Mouse (Mus musculus) intestine, embryonic 14.5 days (tissue): ENCODE results near the gene Eif1ad. TPM values are rescaled to one million over a fixed set of nuclear protein-coding genes. Genes with fewer than 3 reads are reported as not detected.
"Not testable (repeated sequence)": the region's sequence is repeated elsewhere in the genome, so short reads cannot be mapped to it uniquely, and the experiment has no call there.

ENCODE experiments used
- ATAC-seq: fragments of 200-750 bp; cut with Nextera tagmentation; replicated peaks from 2 replicates; pipeline ENCODE4 v1.8.0; 2017; ENCODE audit warnings: low read depth, moderate number of reproducible peaks, moderate TSS enrichment, moderate library complexity; ENCODE audit not compliant: low FRiP score, low TSS enrichment
- DNase-seq: peaks from one replicate; pipeline ENCODE4 v3.0.0-alpha.2; 2018; ENCODE audit warnings: low spot score
- H3K27ac ChIP-seq: fragments of 300-500 bp; sonication (generic); 2 replicates; pipeline ENCODE4 v1.5.1; 2014; ENCODE audit warnings: low read depth, mild to moderate bottlenecking, control low read depth
- H3K27me3 ChIP-seq: fragments of 300-500 bp; sonication (generic); replicated peaks from 2 replicates; pipeline ENCODE4 v1.6.1; 2014; ENCODE audit warnings: low read length, control low read depth; ENCODE audit not compliant: control insufficient read depth, insufficient read depth
- H3K36me3 ChIP-seq: fragments of 300-500 bp; sonication (generic); 2 replicates; pipeline ENCODE4 v1.6.1; 2014; ENCODE audit warnings: low read length, control low read depth; ENCODE audit not compliant: control insufficient read depth, insufficient read depth
- H3K4me1 ChIP-seq: fragments of 300-500 bp; sonication (generic); replicated peaks from 2 replicates; pipeline ENCODE4 v1.6.1; 2014; ENCODE audit warnings: low read length, control low read depth, mixed read lengths; ENCODE audit not compliant: control insufficient read depth, insufficient read depth
- H3K4me2 ChIP-seq: fragments of 300-500 bp; sonication (generic); 2 replicates; pipeline ENCODE4 v1.6.1; 2014; ENCODE audit warnings: low read length
- H3K4me3 ChIP-seq: fragments of 300-500 bp; sonication (generic); 2 replicates; pipeline ENCODE4 v1.5.1; 2014; ENCODE audit warnings: low read depth, low read length, control low read depth, mixed read lengths
- H3K9ac ChIP-seq: fragments of 300-500 bp; sonication (generic); 2 replicates; pipeline ENCODE4 v1.6.1; 2014; ENCODE audit warnings: mild to moderate bottlenecking, low read length
- H3K9me3 ChIP-seq: fragments of 300-500 bp; sonication (generic); 2 replicates; pipeline ENCODE4 v1.6.1; 2016; ENCODE audit warnings: low read length, control low read depth; ENCODE audit not compliant: control insufficient read depth
- WGBS: fragments of 180-500 bp; shearing (Covaris S2); extraction: QIAGEN DNeasy Blood & Tissue Kit; methylation state at CpG from one replicate; pipeline ENCODE4 v1.1.7; 2014; 5-methylcytosine and 5-hydroxymethylcytosine counted together
- polyA plus RNA-seq: library from polyadenylated mRNA; unstranded; fragments of >200 nt; fragmentation: Nextera tagmentation; extraction: Ambion mirVana; gene quantifications from 2 replicates; pipeline ENCODE4 v1.2.1, GENCODE M21; 2014

The Eif1ad gene
- polyA plus RNA-seq, 1 experiment from 2014 or later, result 55.4 TPM

GRCm38 (mm10) chr19:5406531-5407126 lies 40.1 kb downstream of the Eif1ad start:
- not testable (repeated sequence) for H3K27me3 ChIP-seq, H3K36me3 ChIP-seq, H3K4me1 ChIP-seq, H3K9me3 ChIP-seq
- DNase-seq (peak; percentile 85), ATAC-seq (peak; percentile 79)
- Histone ChIP-seq H3K9ac (peak overlapping the region; percentile 66), H3K4me3 (peak overlapping the region; percentile 60), H3K4me2 (peak overlapping the region; percentile 58), H3K27ac (peak overlapping the region; percentile 86)
- 6% methylated on average over 21 of the region's 25 CpGs for WGBS

DNA sequence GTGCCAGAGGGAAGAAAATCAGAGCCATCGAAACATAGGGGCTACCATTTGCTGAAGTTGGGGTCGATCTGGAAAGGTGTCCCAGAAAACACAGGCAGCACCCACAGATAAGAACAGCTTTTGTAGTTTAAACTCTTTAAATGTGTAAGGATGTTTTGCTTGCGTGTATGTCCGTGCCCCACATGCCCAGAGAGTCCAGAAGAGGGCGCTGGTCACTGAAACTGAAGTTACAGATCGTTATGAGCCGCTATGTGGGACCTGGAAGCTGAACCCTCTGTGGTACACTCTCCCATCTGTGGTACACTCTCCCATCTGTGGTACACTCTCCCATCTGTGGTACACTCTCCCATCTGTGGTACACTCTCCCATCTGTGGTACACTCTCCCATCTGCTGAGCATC lies 40.6 kb downstream of the Eif1ad start:
- ATAC-seq (peak; percentile 58), DNase-seq (peak; percentile 78)
- Histone ChIP-seq H3K9ac (peak overlapping the region; percentile 66), H3K27me3 (no peaks in the 10 kb centered on the region), H3K4me2 (peak overlapping the region; percentile 58), H3K36me3 (no peaks in the 10 kb centered on the region), H3K9me3 (no peaks in the 10 kb centered on the region), H3K4me3 (peak overlapping the region; percentile 60), H3K27ac (peak overlapping the region; percentile 86), H3K4me1 (0 out of 2 replicates have a peak, but pooled peaks cover 9% of the 10 kb centered on the region)
- whole genome bisulfite sequencing, result 13% methylated on average over 7 of the region's 7 CpGs

DNA sequence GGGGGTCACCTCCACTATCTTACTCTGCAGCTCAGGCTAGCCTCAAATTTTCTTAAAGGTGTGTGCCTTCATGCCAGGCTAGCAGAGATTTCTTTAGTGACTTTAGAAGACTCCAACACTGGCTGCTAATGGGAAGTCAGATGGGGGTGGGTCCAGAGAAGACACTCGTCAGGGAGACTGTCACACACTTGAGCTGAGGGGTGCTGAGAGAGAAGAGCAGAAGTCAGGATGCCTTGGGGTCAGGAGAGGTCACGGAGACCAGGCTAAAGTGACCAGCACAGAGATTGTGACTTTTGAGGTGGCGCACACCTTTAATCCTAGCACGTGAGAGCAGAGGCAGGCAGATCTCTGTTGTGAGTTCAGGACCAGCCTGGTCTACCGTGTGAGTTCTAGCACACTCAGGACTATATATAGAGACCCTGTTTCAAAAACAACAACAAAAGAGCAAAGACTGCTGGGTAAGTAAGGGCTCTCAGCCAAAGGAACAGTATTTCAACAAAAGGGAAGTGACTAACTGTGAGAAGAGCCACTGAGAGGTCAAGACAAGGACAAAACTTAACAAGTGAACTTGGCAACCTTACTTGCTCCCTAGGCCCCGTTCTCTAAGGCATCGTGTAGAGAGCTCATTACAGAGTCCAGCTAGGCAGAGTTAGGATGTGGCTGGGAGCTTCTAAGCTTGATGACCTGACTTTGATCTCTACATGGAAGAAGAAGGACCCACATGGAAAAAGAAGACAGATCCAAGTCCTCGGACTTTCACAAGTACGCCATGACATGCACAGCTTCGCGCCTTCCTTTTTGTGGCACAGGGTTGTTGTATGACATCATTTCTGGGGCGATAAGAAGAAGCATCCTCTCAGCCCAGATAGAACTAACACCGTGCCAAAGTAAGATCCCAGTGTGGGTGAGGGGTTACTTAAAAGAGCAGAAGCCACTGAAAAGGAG lies 41.8 kb downstream of the Eif1ad start:
- Histone ChIP-seq H3K4me2 (peak overlapping the region; percentile 58), H3K36me3 (no peaks in the 10 kb centered on the region), H3K27ac (no peak overlapping the region), H3K4me1 (0 out of 2 replicates have a peak, but pooled peaks cover 9% of the 10 kb centered on the region), H3K4me3 (no peak overlapping the region), H3K9me3 (no peaks in the 10 kb centered on the region), H3K27me3 (no peaks in the 10 kb centered on the region), H3K9ac (no peak overlapping the region)
- 89% methylated on average over 13 of the region's 13 CpGs for WGBS
- ATAC-seq, result no peak
- DNase-seq, result no peak

DNA sequence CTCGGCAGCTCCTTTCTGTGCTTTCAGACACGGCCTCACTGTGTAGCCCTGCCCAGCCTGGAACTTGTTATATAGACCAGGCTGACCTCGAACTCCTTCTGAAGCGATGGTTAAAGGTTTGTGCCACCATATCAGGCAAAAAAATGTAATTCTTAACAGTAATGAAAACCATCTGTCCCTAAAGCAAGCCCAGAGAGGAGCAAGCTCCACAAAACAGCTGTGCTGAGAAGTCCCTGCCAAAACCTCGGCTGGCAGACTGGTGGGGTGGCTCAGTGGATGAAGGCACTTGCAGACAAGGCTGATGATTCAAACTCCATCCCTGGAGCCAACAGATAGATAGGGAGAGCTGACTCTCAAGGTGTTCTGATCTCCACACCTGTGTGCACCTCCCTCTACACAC lies 42.5 kb downstream of the Eif1ad start:
- 76% methylated on average over 5 of the region's 5 CpGs for WGBS
- Histone ChIP-seq H3K4me2 (no peak overlapping the region), H3K36me3 (no peaks in the 10 kb centered on the region), H3K27me3 (no peaks in the 10 kb centered on the region), H3K27ac (no peak overlapping the region), H3K9ac (no peak overlapping the region), H3K4me3 (no peak overlapping the region), H3K9me3 (no peaks in the 10 kb centered on the region), H3K4me1 (0 out of 2 replicates have a peak, but pooled peaks cover 9% of the 10 kb centered on the region)
- DNase-seq (no peak), ATAC-seq (no peak)

GRCm38 (mm10) chr19:5410641-5411040 lies 44.1 kb downstream of the Eif1ad start:
- H3K9me3 ChIP-seq, result no peaks in the 10 kb centered on the region
- no peak for ATAC-seq
- no peak for DNase-seq
- no peak overlapping the region for H3K4me2 ChIP-seq
- H3K9ac ChIP-seq, result no peak overlapping the region
- H3K36me3 ChIP-seq, result no peaks in the 10 kb centered on the region
- 90% methylated on average over 5 of the region's 5 CpGs for WGBS
- 0 out of 2 replicates have a peak, but pooled peaks cover 9% of the 10 kb centered on the region for H3K4me1 ChIP-seq
- no peak overlapping the region for H3K27ac ChIP-seq
- no peaks in the 10 kb centered on the region for H3K27me3 ChIP-seq
- H3K4me3 ChIP-seq, result no peak overlapping the region

GRCm38 (mm10) chr19:5411961-5412360 lies 45.4 kb downstream of the Eif1ad start:
- Histone ChIP-seq H3K4me3 (no peak overlapping the region), H3K9ac (no peak overlapping the region), H3K4me2 (no peak overlapping the region), H3K36me3 (no peaks in the 10 kb centered on the region), H3K4me1 (0 out of 2 replicates have a peak, but pooled peaks cover 9% of the 10 kb centered on the region), H3K27ac (no peak overlapping the region), H3K27me3 (no peaks in the 10 kb centered on the region), H3K9me3 (no peaks in the 10 kb centered on the region)
- WGBS, result 67% methylated on average over 5 of the region's 5 CpGs
- ATAC-seq, result no peak
- no peak for DNase-seq

DNA sequence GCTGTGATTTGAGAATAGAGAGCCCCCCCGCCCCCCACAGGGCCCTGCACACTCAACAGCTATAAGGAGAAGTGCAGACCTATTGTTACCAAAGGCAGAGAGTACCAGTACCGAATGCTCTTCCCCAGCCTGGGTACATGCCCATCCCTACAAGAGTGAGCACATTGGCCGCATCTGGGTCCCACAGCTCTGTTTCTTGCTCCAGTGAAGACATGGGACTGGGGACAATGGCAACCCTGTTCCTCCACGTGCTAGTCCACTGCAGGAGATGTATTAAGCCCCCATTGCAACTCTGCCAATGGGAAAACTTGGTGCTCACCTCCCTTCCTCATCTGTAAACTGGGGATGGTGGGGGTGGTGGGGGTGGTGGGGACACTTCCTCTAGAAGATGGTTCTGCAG lies 47.3 kb downstream of the Eif1ad start:
- Histone ChIP-seq H3K36me3 (no peaks in the 10 kb centered on the region), H3K9ac (no peak overlapping the region), H3K4me1 (no peaks in the 10 kb centered on the region), H3K27me3 (no peaks in the 10 kb centered on the region), H3K9me3 (no peaks in the 10 kb centered on the region), H3K4me3 (no peak overlapping the region), H3K27ac (no peak overlapping the region), H3K4me2 (no peak overlapping the region)
- ATAC-seq (no peak), DNase-seq (no peak)
- whole genome bisulfite sequencing, result 74% methylated on average over 4 of the region's 4 CpGs

- H3K27me3 ChIP-seq, result no peaks in the 10 kb centered on the region
Measured at GRCm38 (mm10) chr19:5414534-5414957, 48.0 kb downstream of the Eif1ad start.

More at GRCm38 (mm10) chr19:5414534-5414957, 48.0 kb downstream of the Eif1ad start:
- Histone ChIP-seq H3K27ac (no peak overlapping the region), H3K4me3 (no peak overlapping the region), H3K4me2 (no peak overlapping the region), H3K9me3 (no peaks in the 10 kb centered on the region), H3K9ac (no peak overlapping the region), H3K36me3 (no peaks in the 10 kb centered on the region), H3K4me1 (no peaks in the 10 kb centered on the region)
- WGBS, result 68% methylated on average over 2 of the region's 2 CpGs
- DNase-seq (no peak), ATAC-seq (no peak)
